Mouse (Mus musculus) heart, postnatal 10 days (tissue): ENCODE measurements around the gene AC170998.1. TPM values are rescaled to one million over a fixed set of nuclear protein-coding genes. Genes with fewer than 3 reads are reported as not detected.

ENCODE experiments used
- DNase-seq, 2 experiments: peaks; one replicate each; pipeline ENCODE4 v3.0.0; 2021
- intact Hi-C: fragments of 180-260 bp; cut with DNase I; formaldehyde crosslinking; loops from one replicate; pipeline ENCODE4 v1.15.1; 2025
- total RNA-seq, 2 experiments: library from RNA; stranded (reverse); gene quantifications; 2 replicates each; pipeline ENCODE4 v1.2.3; 2021

AC170998.1 gene
- total RNA-seq = under 1 TPM; 0.45 to 0.77 TPM

GRCm38 (mm10) chr17:28725783-28726182 is at the start of gene AC170998.1:
AC170998.1 (plus strand) TSS chr17:28726083.
- intact Hi-C loops = no loop called here
- DNase-seq = no peak

- intact Hi-C loops = no loop called here
Measured at GRCm38 (mm10) chr17:28682311-28683084, 43.4 kb upstream of the AC170998.1 start.

DNA sequence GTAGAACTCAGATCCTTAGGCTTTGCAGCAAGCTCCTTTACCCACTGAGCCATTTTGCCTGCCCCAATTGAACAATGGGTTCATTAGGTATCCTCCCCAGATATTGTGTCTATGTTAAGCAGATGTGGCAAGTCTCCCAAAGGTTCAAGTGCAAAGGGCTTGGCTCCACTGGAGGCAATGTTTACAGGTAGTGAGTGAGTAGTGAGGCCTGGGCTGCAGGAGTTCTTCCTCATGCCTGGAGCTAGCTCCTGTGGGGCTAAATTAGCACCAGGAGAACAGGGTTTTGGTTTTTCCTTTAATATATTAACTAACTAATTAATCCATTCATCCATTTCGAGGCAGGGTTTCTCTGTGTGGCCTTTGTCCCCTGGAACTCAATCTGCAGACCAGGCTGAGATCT is 42.3 kb upstream of the AC170998.1 start:
- no peak for DNase-seq
- intact Hi-C loops = no loop called here

More at GRCm38 (mm10) chr17:28682311-28683084, 43.4 kb upstream of the AC170998.1 start:
- DNase-seq = no peak

DNA sequence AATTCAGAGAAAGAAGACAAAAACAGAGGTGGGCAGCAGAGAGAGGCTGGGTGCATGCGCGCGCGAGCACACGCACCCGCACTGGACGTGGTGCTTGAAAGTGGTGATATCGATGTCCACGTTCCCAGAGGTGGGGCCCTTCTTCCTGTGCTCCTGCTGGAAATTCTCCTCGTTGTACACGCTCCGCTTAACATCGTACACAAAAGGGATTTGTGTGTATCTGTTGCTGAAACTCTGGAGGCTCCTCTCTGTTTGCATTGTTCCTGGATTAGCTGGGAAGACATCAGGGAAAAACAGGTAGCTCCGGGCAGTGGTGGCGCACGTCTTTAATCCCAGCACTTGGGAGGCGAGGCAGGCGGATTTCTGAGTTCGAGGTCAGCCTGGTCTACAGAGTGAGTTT is 41.3 kb upstream of the AC170998.1 start:
- intact Hi-C loops = no loop called here
- no peak for DNase-seq

GRCm38 (mm10) chr17:28687354-28687753 is 38.5 kb upstream of the AC170998.1 start:
- DNase-seq = no peak
- intact Hi-C loops = no loop called here

DNA sequence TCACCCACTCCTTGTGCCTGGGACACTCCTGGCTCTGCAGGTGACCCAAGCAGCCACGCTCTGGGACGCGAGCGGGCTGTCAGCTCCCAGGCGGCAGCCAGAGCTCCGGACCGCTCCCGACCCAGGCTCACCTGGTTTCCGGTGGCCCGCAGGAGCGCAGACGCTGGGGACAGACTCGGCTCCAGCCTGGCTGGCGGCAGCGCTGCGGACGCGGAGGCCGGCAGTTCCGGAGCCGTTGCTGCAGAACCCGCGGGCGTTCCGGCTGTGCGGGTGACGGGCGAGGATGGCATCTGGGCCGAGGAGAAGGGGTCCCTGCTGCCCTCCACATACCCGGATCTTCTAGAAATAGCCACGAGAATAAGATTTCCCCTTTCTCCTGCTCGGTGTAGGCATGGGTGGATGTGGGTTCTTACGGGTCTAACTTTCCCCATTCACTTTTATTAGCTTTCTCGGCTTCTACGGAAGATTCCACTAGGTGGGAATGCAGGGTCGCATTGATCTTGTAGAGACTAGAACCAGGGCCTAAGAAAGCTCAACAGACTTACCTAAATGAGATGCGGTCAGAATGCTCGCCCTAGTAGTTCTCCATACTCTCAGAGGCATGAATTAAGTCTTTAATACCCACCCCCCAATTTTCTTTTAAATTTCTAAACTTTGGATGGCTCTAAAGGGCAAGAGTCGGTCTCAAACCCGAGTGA is 36.1 kb upstream of the AC170998.1 start, which contains the start of gene Slc26a8:
Gene Slc26a8 (minus strand): TSS at position 648 of the 698 bp plus-strand sequence.
- intact Hi-C loops = loop anchor here (2.0 to 5.0 kb wide), 3 partner anchors 53 to 237 kb away; no protein-coding TSS in a partner anchor
- peak; percentile 22 to 24 for DNase-seq

DNA sequence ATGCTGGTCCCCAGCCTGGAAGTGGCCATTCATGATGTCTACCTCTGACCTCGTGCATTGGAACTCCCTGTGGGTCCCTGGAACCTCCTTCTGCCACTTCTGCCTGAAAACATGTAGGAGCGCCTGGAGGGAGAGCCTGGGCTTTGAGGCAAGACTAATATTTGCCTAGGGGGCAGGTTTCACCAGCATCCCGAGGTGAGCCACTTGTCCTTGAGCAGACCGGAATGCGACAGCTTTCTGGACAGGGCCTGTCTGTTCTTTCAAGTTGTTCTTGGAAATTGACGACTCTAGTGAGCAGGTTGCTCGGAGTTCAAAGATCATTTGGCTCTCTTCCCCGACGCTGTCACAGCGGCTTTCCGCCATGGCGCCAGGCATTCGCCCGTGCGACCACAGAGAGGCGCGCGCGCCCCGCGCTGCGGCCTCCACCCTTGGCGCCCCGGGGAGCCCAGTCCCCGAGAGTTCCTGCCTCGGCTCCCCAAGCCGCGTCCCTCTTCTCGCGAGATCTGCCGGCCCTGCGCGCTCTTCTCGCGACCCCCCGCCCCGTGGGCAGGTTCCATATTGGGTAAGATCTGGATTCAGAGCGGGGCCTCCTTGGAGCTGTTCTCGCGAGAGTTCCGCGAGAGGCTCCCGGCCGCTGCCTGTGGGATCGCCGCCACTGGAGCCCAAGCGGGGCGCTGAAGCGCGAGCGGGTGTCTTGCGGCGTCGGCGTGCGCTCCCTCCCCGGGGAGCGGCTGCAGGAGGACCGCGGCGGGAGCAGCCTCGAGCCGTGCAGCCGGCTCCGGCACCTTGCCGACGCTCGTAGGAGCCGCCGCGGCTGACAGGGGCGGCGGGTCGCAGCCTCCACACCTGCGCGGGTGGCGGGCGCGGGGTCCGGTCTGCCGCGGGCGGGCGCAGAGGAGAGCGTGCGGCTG is 34.9 kb upstream of the AC170998.1 start, which contains the start of gene Mapk14:
Gene Mapk14 (plus strand): TSS at position 554 of the 911 bp plus-strand sequence.
- peak; percentile 100 for DNase-seq

DNA sequence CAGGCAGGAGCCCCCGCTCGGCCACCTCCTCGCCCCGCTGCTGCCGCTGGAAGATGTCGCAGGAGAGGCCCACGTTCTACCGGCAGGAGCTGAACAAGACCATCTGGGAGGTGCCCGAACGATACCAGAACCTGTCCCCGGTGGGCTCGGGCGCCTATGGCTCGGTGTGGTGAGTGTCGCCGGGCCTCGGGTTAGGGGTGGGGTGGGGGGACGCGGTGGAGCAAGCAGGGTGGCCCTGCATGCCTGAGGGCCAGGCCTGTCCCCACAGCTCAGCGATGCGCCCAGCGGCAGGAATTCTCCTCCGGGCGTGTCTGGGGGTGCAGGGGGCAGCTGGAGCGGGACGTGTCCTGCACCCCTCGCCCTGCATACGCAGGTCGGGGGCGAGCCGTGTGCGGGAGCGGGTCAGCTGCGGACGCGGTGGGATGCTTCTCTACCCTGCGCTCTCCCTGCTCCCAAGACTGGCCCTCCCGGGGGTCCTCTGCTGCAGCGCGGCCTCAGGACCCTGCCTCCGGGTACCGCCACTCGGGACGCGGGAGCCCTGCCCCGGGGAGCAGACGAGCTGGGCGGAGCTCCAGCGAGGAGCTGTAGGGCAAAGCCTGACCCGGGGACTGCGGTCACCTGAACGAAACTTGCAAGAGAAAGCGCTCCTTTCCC is 34.1 kb upstream of the AC170998.1 start:
- DNase-seq = peak; percentile 67 to 75
- intact Hi-C loops = loop anchor here (2.0 to 5.0 kb wide), 4 partner anchors 50 to 235 kb away; partner anchors contain the start of gene Brpf3

More for the DNA sequence above, 34.9 kb upstream of the AC170998.1 start, which contains the start of gene Mapk14:
- intact Hi-C loops = loop anchor here (2.0 to 5.0 kb wide), 3 partner anchors 51 to 236 kb away; no protein-coding TSS in a partner anchor

- intact Hi-C loops = loop anchor here (2.0 to 5.0 kb wide), 3 partner anchors 50 to 185 kb away; partner anchors contain the start of gene Brpf3
- DNase-seq = peak; percentile 57 to 61
Measured at GRCm38 (mm10) chr17:28692341-28692710, 33.6 kb upstream of the AC170998.1 start.

GRCm38 (mm10) chr17:28693086-28693485 is 32.8 kb upstream of the AC170998.1 start:
- intact Hi-C loops = loop anchor here (2.0 to 5.0 kb wide), 3 partner anchors 49 to 184 kb away; partner anchors contain the start of gene Brpf3
- DNase-seq = no peak

DNA sequence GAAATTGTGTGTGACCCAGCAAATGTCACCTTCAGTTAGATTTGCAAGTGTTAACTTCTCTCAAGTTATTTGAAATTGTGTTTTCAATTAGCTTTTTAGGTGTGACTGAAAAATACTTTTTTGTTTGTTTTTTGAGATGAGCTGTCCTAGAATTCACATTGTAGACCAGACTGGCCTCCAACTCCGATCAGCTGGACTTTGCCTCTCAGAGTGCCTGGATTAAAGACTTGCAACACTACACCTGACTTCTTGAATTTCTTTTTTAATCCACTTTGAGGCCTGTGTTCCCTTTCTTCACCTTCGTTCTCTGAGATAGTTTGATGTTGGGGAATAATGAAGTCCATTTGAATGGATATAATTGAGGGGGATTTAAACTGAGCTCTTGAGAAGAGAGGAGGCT is 31.8 kb upstream of the AC170998.1 start:
- intact Hi-C loops = loop anchor here (5.0 kb wide), 2 partner anchors 48 to 183 kb away; no protein-coding TSS in a partner anchor
- DNase-seq = no peak

- intact Hi-C loops = loop anchor here (5.0 kb wide), 2 partner anchors 47 to 182 kb away; no protein-coding TSS in a partner anchor
- no peak for DNase-seq
Measured at GRCm38 (mm10) chr17:28694832-28695231, 31.1 kb upstream of the AC170998.1 start.

- intact Hi-C loops = no loop called here
- DNase-seq = no peak
Measured at GRCm38 (mm10) chr17:28696641-28697040, 29.2 kb upstream of the AC170998.1 start.

GRCm38 (mm10) chr17:28697290-28698195 is 28.3 kb upstream of the AC170998.1 start:
- peak; percentile 32 to 43 for DNase-seq
- intact Hi-C loops = no loop called here

- intact Hi-C loops = no loop called here
- no peak for DNase-seq
Measured at GRCm38 (mm10) chr17:28698245-28698644, 27.6 kb upstream of the AC170998.1 start.

DNA sequence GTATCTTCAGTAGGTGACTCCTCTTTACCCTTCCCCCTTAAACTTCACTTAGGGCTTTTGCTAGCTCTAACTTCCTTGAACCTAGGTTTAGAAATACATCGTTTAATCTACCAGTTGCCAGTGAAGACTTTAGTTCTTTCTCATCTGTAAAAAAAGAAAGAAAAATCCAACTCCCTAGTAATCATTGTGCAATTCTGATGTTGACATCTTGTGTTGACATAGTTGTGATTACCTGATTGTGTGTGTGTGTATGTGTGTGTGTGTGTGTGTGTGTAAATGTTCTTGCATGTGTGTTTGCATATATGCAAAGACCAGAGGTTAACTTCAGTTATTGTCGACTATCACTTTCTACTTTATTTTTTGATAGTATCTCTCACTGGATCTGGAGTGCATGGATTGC is 27.2 kb upstream of the AC170998.1 start:
- no peak for DNase-seq
- intact Hi-C loops = no loop called here

GRCm38 (mm10) chr17:28699789-28700188 is 26.1 kb upstream of the AC170998.1 start:
- no peak for DNase-seq
- intact Hi-C loops = no loop called here

DNA sequence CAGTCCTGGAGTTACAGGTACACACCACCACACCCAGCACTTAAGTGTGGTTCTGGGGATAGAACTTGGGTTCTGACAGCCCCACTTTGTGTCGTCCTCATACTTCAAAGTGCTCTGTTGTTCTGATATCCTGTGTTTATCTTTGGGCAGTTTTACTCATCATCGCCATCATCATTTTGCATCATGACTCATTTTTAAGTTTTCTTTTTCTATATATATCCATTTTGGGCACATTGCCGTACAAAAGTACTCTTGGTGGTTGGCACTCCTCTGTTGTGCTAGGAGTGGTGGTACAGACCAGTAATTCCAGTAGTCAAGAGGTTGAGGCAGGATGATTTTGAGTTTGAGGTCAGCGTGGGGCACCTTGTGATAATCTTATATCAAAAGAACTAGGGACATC is 24.7 kb upstream of the AC170998.1 start:
- intact Hi-C loops = no loop called here
- no peak for DNase-seq
